Mouse (Mus musculus) cerebellum, adult 2 months (tissue): Measurements from ENCODE around the gene Ccdc28b.

ENCODE experiments used
- CTCF ChIP-seq: fragments of 200-500 bp; IDR thresholded peaks from 2 replicates; pipeline ENCODE4 v1.5.1; 2011; ENCODE audit warnings: low read depth, mild to moderate bottlenecking, control low read depth, low read length, moderate library complexity, borderline replicate concordance; ENCODE audit not compliant: insufficient read depth
- POLR2A ChIP-seq: fragments of 200-500 bp; IDR thresholded peaks from 2 replicates; pipeline ENCODE4 v1.6.1; 2011; ENCODE audit warnings: low read length, control low read depth, borderline replicate concordance; ENCODE audit not compliant: insufficient read depth

DNA sequence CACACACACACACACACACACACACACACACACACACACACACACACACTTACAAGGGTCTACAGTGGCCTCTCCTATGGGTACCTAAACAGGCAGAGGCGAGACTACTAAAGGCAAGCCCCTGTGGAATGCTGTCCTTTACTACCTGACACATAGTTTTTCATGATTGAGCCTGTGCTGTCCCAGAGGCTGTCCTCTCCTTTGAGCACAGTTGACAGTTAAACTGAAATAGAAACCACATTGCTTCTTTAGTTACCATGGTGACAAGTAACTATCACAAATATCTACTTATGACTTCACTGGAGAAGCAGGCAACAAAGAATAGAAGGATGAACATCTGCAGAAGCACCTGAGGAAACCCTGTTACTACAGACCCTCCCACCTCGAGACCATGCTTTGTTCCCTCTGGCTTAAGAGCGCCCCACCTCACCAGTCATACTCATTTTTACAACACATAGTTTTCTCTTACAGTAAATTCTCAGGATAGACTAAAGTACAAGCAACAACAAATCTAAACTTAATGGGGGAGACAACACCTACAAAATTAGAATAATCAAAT is 38.6 kb upstream of the Ccdc28b start:
- TF ChIP-seq POLR2A (no peak), CTCF (no peak)
